Mouse (Mus musculus): ENCODE data around the gene Selenof. TPM values are rescaled to one million over a fixed set of nuclear protein-coding genes. Genes with fewer than 3 reads are reported as not detected.
A peak's percentile ranks its signal among the peaks of the same experiment; 100 is the strongest.

Selenof gene
- polyA plus RNA-seq, 1 experiment from 2014 or later: 640 TPM

DNA sequence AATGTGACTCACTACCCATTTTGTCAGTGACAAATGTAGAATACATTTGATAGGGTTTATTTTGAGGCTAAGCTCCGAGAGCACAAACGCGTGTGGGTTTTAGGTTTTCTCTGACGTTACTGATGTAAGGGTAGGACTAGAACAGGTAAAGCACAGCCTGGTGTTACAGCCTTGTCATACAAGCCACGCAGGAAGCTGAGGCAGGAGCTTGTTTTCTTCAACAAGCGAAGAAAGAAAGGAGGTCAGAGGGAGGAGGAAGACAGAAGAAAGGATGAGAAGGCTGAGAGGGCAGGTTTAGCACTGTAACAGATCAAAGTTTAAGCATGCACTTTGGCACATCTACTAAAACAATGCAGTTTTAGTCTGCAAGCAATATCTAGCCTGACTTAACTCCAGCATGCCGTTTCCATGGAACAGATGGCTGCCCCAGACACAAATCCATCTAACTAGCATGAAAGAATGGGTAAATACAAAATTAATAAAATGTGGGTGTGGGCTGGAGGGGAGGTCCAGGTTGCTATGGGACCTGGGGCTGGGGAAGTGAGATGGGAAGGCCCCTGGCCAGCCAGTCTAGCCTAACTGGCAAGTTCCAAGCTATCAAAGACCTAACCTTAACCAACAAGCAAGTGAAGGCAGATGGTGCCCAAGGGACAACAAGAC, 21.8 kb upstream of the Selenof start:
- Histone ChIP-seq H3K27me3 (replicated peaks) (no peaks in the 10 kb centered on the region), H3K4me2 (no peak overlapping the region), H3K9ac (no peak overlapping the region), H3K27ac (no peak overlapping the region), H3K9me3 (no peaks in the 10 kb centered on the region), H3K4me1 (peaks cover 13% of the 10 kb centered on the region), H3K4me3 (replicated peaks) (no peak overlapping the region), H3K36me3 (no peaks in the 10 kb centered on the region)
- 72% methylated on average over 7 of the region's 7 CpGs for WGBS
- ATAC-seq (ENCODE audit: insufficient read depth, low FRiP score, low read depth): no peak

DNA sequence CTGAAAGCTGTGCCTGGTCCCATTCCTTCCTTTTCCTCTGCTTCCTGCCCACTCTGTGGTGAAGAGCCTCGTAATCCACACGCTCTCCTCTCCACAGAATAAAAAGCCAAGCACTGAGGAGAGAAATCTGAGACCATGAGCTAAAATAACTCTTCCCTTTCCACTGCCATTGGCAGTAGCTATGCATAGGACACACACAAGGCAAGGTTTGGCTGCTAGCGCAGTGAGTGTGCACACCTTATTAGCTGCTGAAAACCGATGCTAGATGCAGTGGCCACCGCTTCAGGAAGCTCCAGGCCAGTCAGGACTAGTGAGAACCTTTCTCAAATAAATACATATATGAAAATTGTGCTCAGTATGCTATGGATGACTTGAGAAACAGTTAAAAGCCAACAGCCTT, 20.1 kb upstream of the Selenof start:
- 89% methylated on average over 5 of the region's 5 CpGs for WGBS
- H3K4me2 ChIP-seq: no peak overlapping the region
- H3K4me1 ChIP-seq: peaks cover 15% of the 10 kb centered on the region
- no peak overlapping the region for H3K4me3 ChIP-seq (replicated peaks)
- ATAC-seq (ENCODE audit: insufficient read depth, low FRiP score, low read depth): no peak
- H3K27ac ChIP-seq: no peak overlapping the region
- no peak overlapping the region for H3K9ac ChIP-seq
- H3K9me3 ChIP-seq: no peaks in the 10 kb centered on the region
- no peaks in the 10 kb centered on the region for H3K27me3 ChIP-seq (replicated peaks)
- no peaks in the 10 kb centered on the region for H3K36me3 ChIP-seq

GRCm38 (mm10) chr3:144550659-144551058, 19.4 kb upstream of the Selenof start:
- H3K4me1 ChIP-seq: peaks cover 12% of the 10 kb centered on the region
- no peak overlapping the region for H3K4me3 ChIP-seq (replicated peaks)
- no peaks in the 10 kb centered on the region for H3K36me3 ChIP-seq

DNA sequence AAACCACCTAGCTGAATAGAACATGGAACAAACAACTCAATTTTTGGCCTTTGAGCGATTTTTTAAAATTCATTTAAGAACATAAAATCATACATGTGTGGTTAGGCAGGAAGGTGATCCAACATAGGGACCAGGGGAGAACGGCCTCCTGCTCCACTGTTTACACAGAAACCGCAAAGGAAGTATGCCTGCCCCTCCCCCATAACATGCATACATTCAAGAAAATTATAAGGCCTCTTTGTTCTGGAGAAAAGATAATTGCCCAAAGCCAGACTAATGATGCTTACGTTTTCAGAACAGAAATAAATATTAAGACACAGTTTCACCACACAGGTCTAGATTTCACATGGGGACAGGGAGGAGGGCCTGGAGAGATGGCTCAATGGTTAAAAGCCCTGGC, 18.7 kb upstream of the Selenof start:
- H3K4me2 ChIP-seq: no peak overlapping the region
- no peaks in the 10 kb centered on the region for H3K9me3 ChIP-seq
- no peak overlapping the region for H3K4me3 ChIP-seq (replicated peaks)
- H3K36me3 ChIP-seq: no peaks in the 10 kb centered on the region
- no peak overlapping the region for H3K9ac ChIP-seq
- ATAC-seq (ENCODE audit: insufficient read depth, low FRiP score, low read depth): no peak
- 37% methylated on average over 4 of the region's 4 CpGs for WGBS
- no peak overlapping the region for H3K27ac ChIP-seq
- peaks cover 11% of the 10 kb centered on the region for H3K4me1 ChIP-seq
- H3K27me3 ChIP-seq (replicated peaks): no peaks in the 10 kb centered on the region

More at GRCm38 (mm10) chr3:144550659-144551058, 19.4 kb upstream of the Selenof start:
- Histone ChIP-seq H3K27me3 (replicated peaks) (no peaks in the 10 kb centered on the region), H3K9me3 (no peaks in the 10 kb centered on the region), H3K4me2 (no peak overlapping the region), H3K9ac (no peak overlapping the region), H3K27ac (no peak overlapping the region)
- ATAC-seq (ENCODE audit: insufficient read depth, low FRiP score, low read depth): no peak
- WGBS: 78% methylated on average over 5 of the region's 5 CpGs

DNA sequence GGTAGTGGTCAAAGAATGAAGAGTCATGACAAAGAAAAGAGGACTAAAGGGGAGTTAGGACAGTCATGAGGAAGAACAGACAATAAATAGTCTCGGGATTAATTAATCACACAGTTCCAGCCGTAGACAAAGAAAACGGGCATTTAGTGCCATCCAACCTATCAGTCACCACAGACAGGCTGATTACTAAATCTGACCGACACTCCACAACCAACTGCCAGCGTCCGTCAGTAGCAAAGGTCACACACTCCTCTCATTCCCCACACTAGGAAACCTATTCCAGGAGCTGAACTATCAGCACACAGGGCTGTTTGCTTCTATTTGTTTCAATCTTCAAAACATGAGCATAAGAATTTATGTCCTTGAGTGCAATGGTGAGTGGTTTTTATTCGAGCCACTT, 16.2 kb upstream of the Selenof start:
- Histone ChIP-seq H3K4me2 (no peak overlapping the region), H3K9ac (no peak overlapping the region), H3K4me1 (peaks cover 20% of the 10 kb centered on the region), H3K9me3 (no peaks in the 10 kb centered on the region), H3K27ac (no peak overlapping the region), H3K27me3 (replicated peaks) (no peaks in the 10 kb centered on the region), H3K36me3 (no peaks in the 10 kb centered on the region), H3K4me3 (replicated peaks) (no peak overlapping the region)
- WGBS: 50% methylated on average over 7 of the region's 7 CpGs
- no peak for ATAC-seq (ENCODE audit: insufficient read depth, low FRiP score, low read depth)

DNA sequence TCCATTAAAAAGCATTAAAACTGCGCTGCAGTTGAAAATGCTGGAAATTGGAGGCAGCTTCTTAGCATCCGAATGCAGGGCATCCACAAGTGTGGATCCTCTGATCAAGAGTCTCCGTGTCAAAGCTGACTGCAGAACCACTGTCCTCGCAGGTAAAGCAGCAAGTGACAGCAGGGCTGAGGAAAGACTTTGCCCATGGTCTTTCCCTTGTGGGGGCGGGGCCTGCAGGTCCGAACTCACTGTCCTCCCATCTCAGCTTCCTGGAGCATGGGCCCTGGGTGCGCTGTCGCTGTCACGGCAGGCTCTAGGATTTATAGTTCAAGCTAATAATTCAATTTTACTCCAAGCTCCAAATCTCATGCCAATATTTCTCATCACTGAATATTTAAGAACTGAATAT, 15.6 kb upstream of the Selenof start:
- Histone ChIP-seq H3K4me3 (replicated peaks) (no peak overlapping the region), H3K9ac (no peak overlapping the region), H3K9me3 (no peaks in the 10 kb centered on the region), H3K4me1 (peaks cover 20% of the 10 kb centered on the region), H3K36me3 (no peaks in the 10 kb centered on the region), H3K4me2 (no peak overlapping the region), H3K27me3 (replicated peaks) (no peaks in the 10 kb centered on the region), H3K27ac (no peak overlapping the region)
- 69% methylated on average over 9 of the region's 9 CpGs for WGBS
- no peak for ATAC-seq (ENCODE audit: insufficient read depth, low FRiP score, low read depth)

DNA sequence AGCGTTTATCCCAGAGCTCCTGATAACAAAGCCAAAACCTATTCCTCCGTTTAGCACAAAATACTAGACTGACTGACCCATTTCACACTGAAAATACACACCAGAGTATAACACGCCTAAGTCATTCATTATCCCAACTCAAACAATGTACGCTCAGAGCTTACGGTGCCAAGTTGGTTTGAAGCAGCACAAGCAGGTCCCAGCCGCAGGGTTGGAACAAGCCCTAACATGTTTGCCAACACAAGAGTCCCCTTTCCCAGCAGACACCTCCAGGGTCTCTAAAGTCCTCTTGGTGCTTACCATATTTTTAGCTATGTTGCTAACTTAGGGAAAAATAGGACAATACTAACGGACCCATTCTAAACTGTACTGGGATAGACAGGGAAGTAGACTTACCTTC, 15.0 kb upstream of the Selenof start:
- Histone ChIP-seq H3K4me3 (replicated peaks) (no peak overlapping the region), H3K27me3 (replicated peaks) (no peaks in the 10 kb centered on the region), H3K9ac (no peak overlapping the region), H3K27ac (no peak overlapping the region), H3K36me3 (no peaks in the 10 kb centered on the region), H3K4me2 (no peak overlapping the region), H3K9me3 (no peaks in the 10 kb centered on the region), H3K4me1 (peaks cover 20% of the 10 kb centered on the region)
- ATAC-seq (ENCODE audit: insufficient read depth, low FRiP score, low read depth): no peak; the same call in 1 of the 2 replicates
- WGBS: 57% methylated on average over 7 of the region's 7 CpGs

DNA sequence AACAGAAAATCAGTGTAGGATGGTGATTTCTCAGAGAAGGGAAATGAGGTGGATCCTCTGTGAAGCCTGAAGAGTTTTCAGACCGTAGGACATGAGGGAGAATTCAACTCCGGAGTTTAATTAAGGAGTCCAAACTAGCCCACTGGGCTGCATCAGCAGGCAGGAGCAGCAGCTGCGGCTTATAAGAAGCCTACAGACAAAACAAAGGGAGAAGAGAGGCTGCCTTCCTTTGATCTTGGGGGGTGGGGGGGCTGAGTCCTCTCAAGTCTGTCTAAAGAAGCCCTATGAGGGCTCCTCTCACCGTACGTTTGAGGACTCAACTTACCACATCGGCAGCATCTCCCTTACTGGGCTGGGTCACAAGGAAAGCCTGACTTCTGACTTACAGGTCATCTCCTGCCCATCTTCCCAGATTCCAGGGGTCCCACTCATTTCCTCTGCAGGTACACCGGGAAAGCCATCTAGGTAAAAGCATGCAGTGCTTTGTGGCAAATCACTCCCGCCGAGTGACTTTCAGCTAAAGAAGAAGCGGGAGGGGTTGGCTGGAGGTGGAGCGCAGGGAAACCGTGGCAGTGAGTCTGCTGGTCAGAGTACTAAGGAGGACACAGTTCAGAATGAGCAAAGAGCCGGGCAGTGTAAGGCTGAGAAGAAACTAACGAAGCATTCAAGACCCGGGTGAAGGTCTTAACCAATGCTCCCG, 13.3 kb upstream of the Selenof start:
- no peak for ATAC-seq (ENCODE audit: insufficient read depth, low FRiP score, low read depth)
- no peaks in the 10 kb centered on the region for H3K27me3 ChIP-seq (replicated peaks)
- peak overlapping the region; percentile 16; the same call in 1 of the 2 replicates for H3K4me2 ChIP-seq
- WGBS: 25% methylated on average over 16 of the region's 16 CpGs
- no peak overlapping the region for H3K27ac ChIP-seq
- H3K4me3 ChIP-seq (replicated peaks): no peak overlapping the region
- H3K9ac ChIP-seq: no peak overlapping the region
- no peaks in the 10 kb centered on the region for H3K36me3 ChIP-seq
- no peaks in the 10 kb centered on the region for H3K9me3 ChIP-seq
- peaks cover 16% of the 10 kb centered on the region for H3K4me1 ChIP-seq

DNA sequence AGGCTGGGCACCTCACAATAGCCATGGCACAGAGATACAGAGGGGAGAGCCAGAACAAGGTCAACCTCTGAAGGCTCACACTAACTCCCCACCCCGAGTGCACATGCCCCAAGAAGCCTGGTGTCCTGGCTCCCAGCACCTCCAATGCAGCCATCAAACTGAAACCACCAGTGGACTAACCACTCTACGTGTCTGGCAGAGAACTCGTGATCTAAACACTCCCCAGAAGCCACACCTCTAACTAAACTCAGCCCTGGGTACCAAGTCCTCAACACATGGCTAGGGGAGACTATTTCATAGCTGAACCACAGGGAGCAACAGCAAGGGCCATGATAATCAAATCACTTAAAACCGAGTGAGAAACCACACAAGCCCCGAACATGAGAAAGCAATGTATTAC, 11.8 kb upstream of the Selenof start:
- no peaks in the 10 kb centered on the region for H3K36me3 ChIP-seq
- H3K9me3 ChIP-seq: no peaks in the 10 kb centered on the region
- no peak overlapping the region for H3K9ac ChIP-seq
- H3K27me3 ChIP-seq (replicated peaks): no peaks in the 10 kb centered on the region
- H3K4me1 ChIP-seq: peaks cover 15% of the 10 kb centered on the region; the same call in 1 of the 2 replicates
- no peak overlapping the region for H3K27ac ChIP-seq
- H3K4me2 ChIP-seq: no peak overlapping the region
- 42% methylated on average over 5 of the region's 5 CpGs for WGBS
- peak; percentile 47; the same call in 1 of the 2 replicates for ATAC-seq (ENCODE audit: insufficient read depth, low FRiP score, low read depth)
- no peak overlapping the region for H3K4me3 ChIP-seq (replicated peaks)

DNA sequence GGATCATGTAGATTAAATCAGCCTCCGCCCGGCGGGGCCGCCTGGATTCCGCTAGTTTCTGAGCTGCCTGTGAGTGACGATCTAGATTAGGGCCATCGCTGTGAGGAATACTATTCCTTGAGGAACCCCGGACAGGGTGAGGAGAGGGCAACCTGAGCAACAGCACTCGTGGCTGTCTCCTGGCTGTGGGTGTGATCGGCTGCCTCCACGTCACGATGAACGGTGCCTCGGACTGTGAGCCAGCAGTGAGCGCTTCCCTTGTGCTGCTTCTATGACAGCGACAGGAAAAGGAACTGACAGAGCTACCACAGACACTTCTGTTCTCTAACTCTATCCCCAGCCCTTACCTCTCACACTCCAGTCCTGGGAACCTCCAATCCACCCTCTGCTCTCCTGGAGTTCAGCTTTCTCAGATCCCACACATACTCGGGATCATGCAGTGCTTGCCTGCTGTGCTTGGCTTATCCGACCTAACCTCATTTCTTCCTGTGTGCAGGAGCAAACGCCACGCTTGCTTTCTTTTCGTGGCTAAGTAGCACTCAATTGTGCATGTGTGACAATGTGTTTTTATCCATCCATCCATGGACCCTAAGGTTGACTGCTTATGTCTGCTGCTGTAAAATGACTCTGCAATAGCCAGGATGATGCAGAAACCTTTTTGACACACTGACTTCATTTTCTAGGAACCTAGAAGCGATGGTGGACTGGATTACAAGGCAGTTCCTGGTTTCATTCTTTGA, 8.4 kb upstream of the Selenof start:
- no peak overlapping the region for H3K4me2 ChIP-seq
- H3K9ac ChIP-seq: no peak overlapping the region
- H3K36me3 ChIP-seq: no peaks in the 10 kb centered on the region
- H3K4me3 ChIP-seq (replicated peaks): no peak overlapping the region
- peaks cover 11% of the 10 kb centered on the region; the same call in 1 of the 2 replicates for H3K4me1 ChIP-seq
- H3K27ac ChIP-seq: no peak overlapping the region
- no peaks in the 10 kb centered on the region for H3K9me3 ChIP-seq
- WGBS: 70% methylated on average over 22 of the region's 22 CpGs
- ATAC-seq (ENCODE audit: insufficient read depth, low FRiP score, low read depth): no peak; the same call in 1 of the 2 replicates
- no peaks in the 10 kb centered on the region for H3K27me3 ChIP-seq (replicated peaks)

DNA sequence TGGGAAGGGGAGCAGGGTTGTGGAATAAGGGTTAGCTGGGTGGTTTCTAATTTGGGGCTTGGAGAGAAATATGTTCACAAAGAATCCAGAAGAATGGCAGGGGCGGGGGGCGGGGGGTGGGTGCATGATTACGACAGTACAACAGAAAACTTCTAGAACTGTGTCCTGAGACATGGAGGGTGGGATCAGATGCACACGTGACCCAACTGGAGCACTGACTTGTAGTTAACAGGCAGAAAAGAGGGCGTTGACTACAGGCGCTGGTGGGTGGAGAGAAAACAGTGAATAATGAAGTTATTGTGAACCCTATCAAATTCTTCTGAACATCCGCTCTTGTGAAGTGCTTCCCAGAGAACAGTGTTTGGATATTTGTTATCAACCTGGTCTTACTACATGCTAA, 6.2 kb upstream of the Selenof start:
- Histone ChIP-seq H3K4me1 (0 out of 2 replicates have a peak, but pooled peaks cover 4% of the 10 kb centered on the region), H3K27ac (no peak overlapping the region), H3K27me3 (replicated peaks) (no peaks in the 10 kb centered on the region), H3K4me3 (replicated peaks) (no peak overlapping the region), H3K9ac (no peak overlapping the region), H3K4me2 (no peak overlapping the region), H3K36me3 (no peaks in the 10 kb centered on the region), H3K9me3 (no peaks in the 10 kb centered on the region)
- ATAC-seq (ENCODE audit: insufficient read depth, low FRiP score, low read depth): no peak
- WGBS: 79% methylated on average over 7 of the region's 7 CpGs

DNA sequence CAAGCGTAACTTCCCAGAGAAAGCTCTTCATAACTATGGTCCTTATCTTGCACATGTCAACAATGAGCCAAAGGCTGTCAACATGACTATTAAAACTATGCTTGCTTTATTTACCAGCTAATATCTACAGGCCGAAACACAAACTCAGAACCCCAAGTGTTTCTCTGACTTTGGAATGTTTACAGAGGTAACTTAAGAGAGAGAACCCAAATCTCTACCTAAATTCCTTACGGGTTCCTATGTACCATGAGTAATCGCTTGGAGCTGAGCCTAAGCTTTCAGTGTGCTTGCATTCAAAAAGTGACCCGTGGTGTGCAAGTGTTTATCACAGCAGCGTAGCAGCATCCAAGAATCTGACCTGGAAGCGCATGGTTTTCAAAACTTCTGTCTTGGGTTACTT, 4.9 kb upstream of the Selenof start:
- 61% methylated on average over 7 of the region's 7 CpGs for WGBS
- ATAC-seq (ENCODE audit: insufficient read depth, low FRiP score, low read depth): no peak
- 0 out of 2 replicates have a peak, but pooled peaks cover 4% of the 10 kb centered on the region for H3K4me1 ChIP-seq
- H3K9ac ChIP-seq: no peak overlapping the region
- no peak overlapping the region for H3K4me2 ChIP-seq
- H3K27me3 ChIP-seq (replicated peaks): no peaks in the 10 kb centered on the region
- no peak overlapping the region for H3K4me3 ChIP-seq (replicated peaks)
- no peaks in the 10 kb centered on the region for H3K36me3 ChIP-seq
- no peak overlapping the region for H3K27ac ChIP-seq
- no peaks in the 10 kb centered on the region for H3K9me3 ChIP-seq
